Mouse (Mus musculus) forebrain, embryonic 15.5 days (tissue): ENCODE measurements around the gene Sod2. TPM values are rescaled to one million over a fixed set of nuclear protein-coding genes. Genes with fewer than 3 reads are reported as not detected.
A peak's percentile ranks its signal among the peaks of the same experiment; 100 is the strongest.
"Not testable (repeated sequence)": the region's sequence is repeated elsewhere in the genome, so short reads cannot be mapped to it uniquely, and the experiment has no call there.

Experiments used
- ATAC-seq: fragments of 200-750 bp; cut with Nextera tagmentation; replicated peaks from 2 replicates; pipeline ENCODE4 v1.8.0; 2017; ENCODE audit warnings: mild to moderate bottlenecking, moderate TSS enrichment, moderate library complexity
- H3K27ac ChIP-seq: fragments of 300-500 bp; sonication (generic); replicated peaks from 2 replicates; pipeline ENCODE4 v1.5.1; 2015; ENCODE audit warnings: mild to moderate bottlenecking, inconsistent platforms
- H3K27me3 ChIP-seq: fragments of 300-500 bp; sonication (generic); 2 replicates; pipeline ENCODE4 v1.6.1; 2015; ENCODE audit warnings: inconsistent platforms
- H3K36me3 ChIP-seq: fragments of 300-500 bp; sonication (generic); 2 replicates; pipeline ENCODE4 v1.6.1; 2015; ENCODE audit warnings: mild to moderate bottlenecking, inconsistent platforms
- H3K4me1 ChIP-seq: fragments of 300-500 bp; sonication (generic); 2 replicates; pipeline ENCODE4 v1.6.1; 2015; ENCODE audit warnings: inconsistent platforms
- H3K4me2 ChIP-seq: fragments of 300-500 bp; sonication (generic); replicated peaks from 2 replicates; pipeline ENCODE4 v1.6.1; 2015; ENCODE audit warnings: mild to moderate bottlenecking, inconsistent platforms
- H3K4me3 ChIP-seq: fragments of 300-500 bp; sonication (generic); 2 replicates; pipeline ENCODE4 v1.5.1; 2015; ENCODE audit warnings: mild to moderate bottlenecking, inconsistent platforms
- H3K9ac ChIP-seq: fragments of 300-500 bp; sonication (generic); replicated peaks from 2 replicates; pipeline ENCODE4 v1.6.1; 2015; ENCODE audit warnings: mild to moderate bottlenecking, inconsistent platforms
- H3K9me3 ChIP-seq: fragments of 300-500 bp; sonication (generic); 2 replicates; pipeline ENCODE4 v1.6.1; 2016; ENCODE audit warnings: inconsistent platforms
- WGBS: fragments of 180-500 bp; shearing (Covaris S2); methylation state at CpG from one replicate; pipeline ENCODE4 v1.1.7; 2015; ENCODE audit warnings: mixed read lengths; 5-methylcytosine and 5-hydroxymethylcytosine counted together
- polyA plus RNA-seq: library from polyadenylated mRNA; unstranded; fragments of >200 nt; fragmentation: Nextera tagmentation; extraction: Ambion mirVana; gene quantifications from 2 replicates; pipeline ENCODE4 v1.2.1, GENCODE M21; 2015

Sod2 gene
- polyA plus RNA-seq, 1 experiment from 2014 or later = 113 TPM

DNA sequence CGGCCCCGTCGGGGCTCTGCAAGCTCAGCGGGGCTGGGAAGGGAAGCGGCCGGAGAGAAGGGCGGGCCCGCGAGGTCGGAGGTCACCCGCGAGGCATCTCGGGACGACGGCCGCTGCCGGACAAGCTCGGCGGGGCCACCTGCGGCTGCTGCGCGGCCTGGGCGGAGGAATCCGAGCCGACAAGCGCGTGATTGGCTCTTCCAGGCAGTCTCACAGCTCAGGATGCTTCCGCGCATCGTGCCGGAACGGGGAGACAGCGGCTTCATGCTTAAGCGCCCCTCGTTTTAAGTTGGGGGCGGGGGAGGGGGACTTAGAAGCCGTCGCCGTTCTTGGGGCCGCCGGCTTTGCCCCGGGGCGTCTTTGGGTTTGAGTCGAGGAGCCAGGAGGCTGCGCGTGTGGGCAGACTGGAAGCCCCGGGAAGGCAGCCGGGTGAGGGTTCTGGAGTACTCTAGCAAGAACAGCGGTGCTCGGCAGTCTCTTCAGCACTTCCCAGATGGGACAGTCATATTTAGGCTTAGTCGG lies 14.1 kb upstream of the Sod2 start:
- Histone ChIP-seq H3K36me3 (0 out of 2 replicates have a peak, but pooled peaks cover 5% of the 10 kb centered on the region), H3K27ac (peak overlapping the region; percentile 100), H3K4me3 (peak overlapping the region; percentile 99), H3K27me3 (no peaks in the 10 kb centered on the region), H3K9ac (peak overlapping the region; percentile 100), H3K9me3 (no peaks in the 10 kb centered on the region), H3K4me1 (peaks cover 29% of the 10 kb centered on the region), H3K4me2 (peak overlapping the region; percentile 76)
- WGBS = under 1% methylated on average over 51 of the region's 51 CpGs
- ATAC-seq = peak; percentile 89

DNA sequence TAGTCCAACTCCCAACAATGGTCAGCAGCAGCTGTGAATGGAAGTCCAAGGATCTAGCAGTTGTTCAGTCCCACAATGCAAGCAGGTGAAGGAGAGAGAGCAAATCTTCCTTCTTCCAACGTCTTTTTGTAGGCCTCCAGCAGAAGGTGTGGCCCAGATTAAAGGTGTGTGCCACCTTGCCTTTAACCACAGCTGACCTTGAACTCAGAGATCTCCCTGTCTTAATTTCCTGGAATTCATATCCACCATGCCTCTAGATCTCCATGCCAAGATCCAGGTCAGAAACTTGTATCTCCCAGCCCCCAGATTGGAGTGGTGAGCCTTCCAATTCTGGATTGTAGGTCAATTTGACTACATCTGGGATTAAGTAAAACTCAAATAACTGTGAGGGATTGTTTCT lies 12.6 kb upstream of the Sod2 start, which contains the start of gene Wtap:
TSS of gene Wtap (minus strand) at position 101 of the 400 bp plus-strand sequence.
- Histone ChIP-seq H3K27ac (peak within 1 kb of the TSS; percentile 100), H3K4me1 (peaks cover 22% of the 10 kb centered on the region), H3K4me3 (peak within 1 kb of the TSS; percentile 99), H3K9me3 (no peaks in the 10 kb centered on the region), H3K36me3 (no peaks in the 10 kb centered on the region), H3K4me2 (peak within 1 kb of the TSS; percentile 76), H3K9ac (peak within 1 kb of the TSS; percentile 100), H3K27me3 (no peaks in the 10 kb centered on the region)
- WGBS = 84% methylated on average over 1 of the region's 1 CpGs
- no peak for ATAC-seq

DNA sequence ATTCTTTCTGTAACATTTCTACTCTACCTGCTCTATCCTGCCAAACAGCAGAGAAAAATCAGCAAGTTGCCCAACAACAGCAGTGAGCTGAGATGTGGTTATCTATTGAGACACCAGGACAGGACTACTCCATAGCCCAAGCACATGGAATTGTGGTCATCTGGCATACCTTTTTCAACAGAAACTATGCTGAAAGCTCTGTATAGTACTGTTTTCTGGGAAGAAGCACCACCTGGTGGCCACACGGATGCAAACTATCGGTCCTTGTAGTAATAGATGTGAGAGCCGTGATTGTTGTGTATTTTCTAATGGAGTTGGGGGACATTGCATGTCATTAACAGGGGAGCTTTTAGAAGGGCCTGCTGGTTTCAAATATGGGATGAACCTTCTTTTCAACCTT lies 10.3 kb upstream of the Sod2 start:
- Histone ChIP-seq H3K9ac (no peak overlapping the region), H3K9me3 (no peaks in the 10 kb centered on the region), H3K36me3 (no peaks in the 10 kb centered on the region), H3K27ac (no peak overlapping the region), H3K4me2 (no peak overlapping the region), H3K27me3 (no peaks in the 10 kb centered on the region), H3K4me1 (peaks cover 7% of the 10 kb centered on the region; the same call in 1 of the 2 replicates), H3K4me3 (no peak overlapping the region)
- 11% methylated on average over 3 of the region's 3 CpGs for WGBS
- ATAC-seq = no peak

DNA sequence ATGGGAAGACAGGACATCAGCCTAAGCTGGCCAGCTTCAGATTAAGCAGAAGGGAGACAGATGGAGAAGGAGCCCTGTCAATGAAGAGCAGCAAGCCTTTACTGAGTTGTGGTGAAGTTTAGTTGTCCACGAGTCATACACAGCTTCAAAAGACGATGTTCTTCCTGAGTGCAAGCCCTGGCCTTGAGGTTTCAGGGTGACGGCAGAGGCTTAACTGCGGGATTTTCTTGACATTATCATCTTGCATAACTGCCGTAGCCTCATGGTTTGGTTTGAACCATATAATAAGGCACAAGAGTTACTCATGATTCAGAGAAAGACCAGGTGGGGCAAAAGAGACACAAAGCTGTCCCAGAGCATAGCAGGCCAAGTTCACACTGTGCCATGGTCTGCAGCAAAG lies 8.8 kb upstream of the Sod2 start:
- peaks cover 6% of the 10 kb centered on the region; the same call in 1 of the 2 replicates for H3K4me1 ChIP-seq
- H3K9ac ChIP-seq = no peak overlapping the region
- H3K4me3 ChIP-seq = no peak overlapping the region
- no peaks in the 10 kb centered on the region for H3K27me3 ChIP-seq
- H3K9me3 ChIP-seq = no peaks in the 10 kb centered on the region
- no peak overlapping the region for H3K27ac ChIP-seq
- H3K36me3 ChIP-seq = no peaks in the 10 kb centered on the region
- ATAC-seq = no peak
- H3K4me2 ChIP-seq = no peak overlapping the region
- 92% methylated on average over 5 of the region's 5 CpGs for WGBS

DNA sequence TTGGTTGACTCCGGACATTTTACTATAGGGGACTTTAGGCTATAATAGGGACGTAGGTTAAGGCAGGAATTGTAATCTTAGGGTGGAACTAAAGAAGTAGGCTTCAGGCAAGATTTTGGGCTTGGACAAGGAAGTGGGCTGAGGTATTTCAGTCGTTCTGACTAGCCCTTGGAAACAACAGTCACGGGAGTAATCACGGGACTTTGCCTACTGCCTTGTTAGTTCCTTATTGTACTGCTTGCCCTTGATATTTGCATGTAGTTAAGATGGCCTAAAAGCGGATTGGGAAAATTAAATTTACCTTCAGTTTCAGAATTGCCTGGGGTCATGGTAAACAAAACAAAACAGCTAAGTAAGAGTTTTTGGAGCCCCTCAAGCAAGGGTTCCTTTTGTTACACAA lies 7.6 kb upstream of the Sod2 start:
- 64% methylated on average over 6 of the region's 6 CpGs for WGBS
- no peaks in the 10 kb centered on the region for H3K4me1 ChIP-seq
- H3K9ac ChIP-seq = no peak overlapping the region
- no peak overlapping the region for H3K4me2 ChIP-seq
- H3K4me3 ChIP-seq = no peak overlapping the region
- no peak overlapping the region for H3K27ac ChIP-seq
- H3K27me3 ChIP-seq = no peaks in the 10 kb centered on the region
- H3K36me3 ChIP-seq = no peaks in the 10 kb centered on the region
- no peaks in the 10 kb centered on the region for H3K9me3 ChIP-seq
- no peak for ATAC-seq

DNA sequence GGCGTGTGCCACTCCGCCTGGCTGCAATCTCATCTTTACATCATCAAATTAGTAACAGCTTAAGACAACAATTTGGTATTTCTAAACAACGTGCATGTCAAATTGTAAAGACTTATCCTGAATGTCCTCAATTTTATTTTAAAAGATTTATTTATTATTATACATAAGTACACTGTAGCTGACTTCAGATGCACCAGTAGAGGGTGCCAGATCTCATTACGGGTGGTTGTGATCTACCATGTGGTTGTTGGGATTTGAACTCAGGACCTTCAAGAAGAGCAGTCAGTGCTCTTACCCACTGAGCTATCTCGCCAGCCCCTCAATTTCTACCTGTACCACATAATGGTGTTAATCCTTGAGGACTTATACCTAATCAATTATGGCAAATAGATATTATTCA lies 4.4 kb upstream of the Sod2 start:
- not testable (repeated sequence) for H3K4me3 ChIP-seq, H3K27ac ChIP-seq, H3K4me2 ChIP-seq, H3K27me3 ChIP-seq, H3K4me1 ChIP-seq, H3K36me3 ChIP-seq, H3K9ac ChIP-seq, H3K9me3 ChIP-seq, ATAC-seq
- 94% methylated on average over 5 of the region's 5 CpGs for WGBS

DNA sequence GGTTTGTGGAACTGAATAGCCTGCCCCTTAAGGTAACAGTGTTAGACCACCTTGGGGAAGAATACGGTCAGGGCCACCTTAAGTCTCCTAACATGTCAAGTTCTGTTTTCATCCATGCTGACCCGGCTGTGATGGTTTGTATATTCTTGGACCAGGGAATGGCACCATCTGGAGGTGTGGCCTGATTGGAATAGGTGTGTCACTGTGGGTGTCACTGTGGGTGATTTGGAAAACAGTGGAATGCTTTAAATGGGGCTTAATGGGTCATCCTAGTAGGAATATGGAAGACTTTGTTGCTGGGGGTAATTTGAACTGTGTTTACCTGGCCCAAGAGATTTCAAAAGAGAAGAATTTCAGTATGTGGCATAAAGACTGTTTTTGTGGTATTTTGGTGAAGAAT lies 2.2 kb upstream of the Sod2 start:
- WGBS = 89% methylated on average over 2 of the region's 2 CpGs
- H3K27ac ChIP-seq, H3K9me3 ChIP-seq, H3K9ac ChIP-seq, H3K4me2 ChIP-seq, ATAC-seq, H3K36me3 ChIP-seq, H3K27me3 ChIP-seq, H3K4me3 ChIP-seq: not testable (repeated sequence)
- peaks cover 16% of the 10 kb centered on the region for H3K4me1 ChIP-seq

DNA sequence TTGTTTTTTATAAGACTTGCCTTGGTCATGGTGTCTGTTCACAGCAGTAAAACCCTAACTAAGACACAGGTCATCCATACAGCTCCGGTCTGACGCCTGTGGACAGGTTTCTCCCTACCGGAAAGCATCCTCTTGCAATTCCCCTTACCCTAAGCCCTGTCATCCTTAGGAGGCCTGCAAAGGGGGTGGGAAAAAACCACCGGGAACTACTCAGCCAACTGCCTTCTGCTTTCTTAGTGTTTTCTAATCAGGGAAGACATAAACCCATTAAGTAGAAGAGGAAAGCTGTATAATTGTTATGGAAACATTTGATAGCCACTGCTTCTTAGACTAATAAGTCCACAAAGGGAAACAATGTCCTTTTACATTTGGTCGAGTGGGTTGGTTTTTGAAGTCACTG lies 338 bp downstream of the Sod2 start:
- peaks cover 17% of the 10 kb centered on the region for H3K4me1 ChIP-seq
- WGBS = 46% methylated on average over 5 of the region's 5 CpGs
- peak overlapping the region; percentile 71 for H3K4me2 ChIP-seq
- H3K36me3 ChIP-seq = peaks cover 9% of the 10 kb centered on the region
- H3K27me3 ChIP-seq = no peaks in the 10 kb centered on the region
- H3K9ac ChIP-seq = 0 out of 2 replicates have a peak overlapping the region, but pooled peaks have one; percentile 78
- no peak for ATAC-seq
- peak overlapping the region; percentile 97 for H3K4me3 ChIP-seq
- H3K9me3 ChIP-seq = no peaks in the 10 kb centered on the region
- peak overlapping the region; percentile 87 for H3K27ac ChIP-seq

DNA sequence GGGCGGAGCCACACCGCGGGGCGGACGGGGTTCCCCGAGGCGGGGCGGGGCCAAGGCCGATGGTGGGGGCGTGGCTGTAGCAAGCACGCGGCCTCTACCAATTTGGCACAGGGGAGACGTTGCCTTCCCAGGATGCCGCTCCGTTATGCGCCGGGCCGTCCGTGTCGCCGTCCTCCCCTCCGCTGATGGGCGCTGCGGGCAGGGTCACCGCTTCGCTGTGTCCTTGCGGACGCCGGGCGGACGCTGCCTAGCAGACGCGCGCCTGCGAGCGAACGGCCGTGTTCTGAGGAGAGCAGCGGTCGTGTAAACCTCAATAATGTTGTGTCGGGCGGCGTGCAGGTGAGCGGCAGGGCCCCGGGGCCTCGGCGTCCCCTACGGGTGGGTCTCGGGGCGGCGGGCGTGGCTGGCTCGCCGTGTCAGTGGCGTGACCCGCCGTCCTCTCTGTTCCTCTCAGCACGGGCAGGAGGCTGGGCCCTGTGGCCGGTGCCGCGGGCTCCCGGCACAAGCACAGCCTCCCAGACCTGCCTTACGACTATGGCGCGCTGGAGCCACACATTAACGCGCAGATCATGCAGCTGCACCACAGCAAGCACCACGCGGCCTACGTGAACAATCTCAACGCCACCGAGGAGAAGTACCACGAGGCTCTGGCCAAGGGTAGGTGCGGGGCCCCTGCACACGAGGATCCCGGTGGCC lies 1.2 kb downstream of the Sod2 start:
- H3K9me3 ChIP-seq = no peaks in the 10 kb centered on the region
- peak; percentile 98 for ATAC-seq
- H3K27ac ChIP-seq = peak overlapping the region; percentile 87
- H3K4me3 ChIP-seq = peak overlapping the region; percentile 97
- H3K27me3 ChIP-seq = no peaks in the 10 kb centered on the region
- H3K36me3 ChIP-seq = peaks cover 16% of the 10 kb centered on the region
- H3K4me2 ChIP-seq = peak overlapping the region; percentile 71
- H3K4me1 ChIP-seq = peaks cover 17% of the 10 kb centered on the region
- under 1% methylated on average over 75 of the region's 76 CpGs for WGBS
- H3K9ac ChIP-seq = peak overlapping the region; percentile 78

DNA sequence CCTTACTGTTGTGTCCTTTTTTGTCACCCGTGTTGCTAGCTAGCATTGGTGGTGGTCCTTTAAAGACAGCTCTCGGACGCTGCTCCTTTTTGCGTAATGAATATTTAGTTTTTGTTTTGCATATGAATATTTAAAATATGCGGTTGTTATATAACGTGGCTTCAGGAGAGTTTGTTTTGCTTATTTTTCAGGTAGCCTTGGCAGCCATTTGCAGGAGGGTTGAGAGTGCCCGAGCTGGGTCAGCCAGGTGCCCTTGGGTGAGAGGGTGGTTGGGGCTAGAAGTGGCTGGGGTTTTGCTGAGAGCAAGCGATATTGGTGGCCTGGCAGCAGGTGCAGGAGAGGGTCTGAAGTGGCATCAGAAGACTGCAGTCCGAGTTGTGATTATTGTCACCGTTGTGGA lies 1.9 kb downstream of the Sod2 start:
- H3K9ac ChIP-seq = peak overlapping the region; percentile 78
- peaks cover 17% of the 10 kb centered on the region for H3K4me1 ChIP-seq
- H3K9me3 ChIP-seq = no peaks in the 10 kb centered on the region
- 0% methylated on average over 10 of the region's 10 CpGs for WGBS
- peak overlapping the region; percentile 87; the same call in 1 of the 2 replicates for H3K27ac ChIP-seq
- H3K4me2 ChIP-seq = peak overlapping the region; percentile 71
- H3K36me3 ChIP-seq = peaks cover 22% of the 10 kb centered on the region
- no peaks in the 10 kb centered on the region for H3K27me3 ChIP-seq
- H3K4me3 ChIP-seq = peak overlapping the region; percentile 97
- ATAC-seq = no peak

DNA sequence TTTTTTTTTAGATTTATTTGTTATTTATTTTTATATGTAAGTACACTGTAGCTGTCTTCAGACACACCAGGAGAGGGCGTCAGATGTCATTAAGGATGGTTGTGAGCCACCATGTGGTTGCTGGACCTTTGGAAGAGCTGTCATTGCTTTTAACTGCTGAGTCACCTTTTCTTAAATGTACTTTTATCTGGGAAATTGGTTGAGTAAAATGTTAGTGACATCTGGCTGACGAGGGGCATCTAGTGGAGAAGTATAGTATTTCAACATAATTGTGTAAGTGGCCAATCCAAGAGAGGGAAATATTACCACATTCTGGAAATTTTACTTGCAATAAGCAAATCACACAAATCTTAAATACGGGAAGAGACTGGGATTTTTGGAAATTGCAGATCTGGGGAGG lies 3.2 kb downstream of the Sod2 start:
- WGBS = 37% methylated on average over 3 of the region's 3 CpGs
- ATAC-seq = no peak
- Histone ChIP-seq H3K4me3 (no peak overlapping the region), H3K27ac (no peak overlapping the region), H3K4me1 (peaks cover 17% of the 10 kb centered on the region), H3K36me3 (peaks cover 34% of the 10 kb centered on the region), H3K9ac (no peak overlapping the region), H3K9me3 (no peaks in the 10 kb centered on the region), H3K4me2 (no peak overlapping the region), H3K27me3 (no peaks in the 10 kb centered on the region)

DNA sequence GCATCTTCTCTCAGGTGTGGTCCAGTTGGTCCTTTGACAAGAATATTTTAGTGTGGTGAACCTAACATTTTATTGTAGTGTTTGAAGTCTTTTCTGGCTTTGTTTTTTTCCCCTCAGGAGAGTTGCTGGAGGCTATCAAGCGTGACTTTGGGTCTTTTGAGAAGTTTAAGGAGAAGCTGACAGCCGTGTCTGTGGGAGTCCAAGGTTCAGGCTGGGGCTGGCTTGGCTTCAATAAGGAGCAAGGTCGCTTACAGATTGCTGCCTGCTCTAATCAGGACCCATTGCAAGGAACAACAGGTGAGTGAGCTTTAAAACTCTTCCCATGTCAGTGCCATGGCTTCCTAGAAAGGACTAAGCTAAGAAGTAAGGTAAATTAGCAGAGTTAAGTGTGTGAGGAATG lies 6.7 kb downstream of the Sod2 start:
- Histone ChIP-seq H3K4me3 (no peak overlapping the region), H3K27ac (no peak overlapping the region), H3K27me3 (no peaks in the 10 kb centered on the region), H3K4me2 (no peak overlapping the region), H3K36me3 (peaks cover 46% of the 10 kb centered on the region), H3K9ac (no peak overlapping the region), H3K9me3 (no peaks in the 10 kb centered on the region), H3K4me1 (peaks cover 12% of the 10 kb centered on the region)
- 81% methylated on average over 3 of the region's 3 CpGs for WGBS
- no peak for ATAC-seq
